Mouse (Mus musculus): ENCODE data around the gene 3100002H09Rik. TPM values are rescaled to one million over a fixed set of nuclear protein-coding genes. Genes with fewer than 3 reads are reported as not detected.

3100002H09Rik gene
- not detected for polyA plus RNA-seq (2014; fragmentation: Illumina TruSeq; extraction: RNeasy Lipid Tissue Mini Kit (QIAGEN cat#74804); ENCODE audit: insufficient read depth, low read depth, low replicate concordance)

GRCm38 (mm10) chr4:124610703-124611102 is at the start of gene 3100002H09Rik:
TSS of gene 3100002H09Rik (minus strand) at chr4:124610803.

DNA sequence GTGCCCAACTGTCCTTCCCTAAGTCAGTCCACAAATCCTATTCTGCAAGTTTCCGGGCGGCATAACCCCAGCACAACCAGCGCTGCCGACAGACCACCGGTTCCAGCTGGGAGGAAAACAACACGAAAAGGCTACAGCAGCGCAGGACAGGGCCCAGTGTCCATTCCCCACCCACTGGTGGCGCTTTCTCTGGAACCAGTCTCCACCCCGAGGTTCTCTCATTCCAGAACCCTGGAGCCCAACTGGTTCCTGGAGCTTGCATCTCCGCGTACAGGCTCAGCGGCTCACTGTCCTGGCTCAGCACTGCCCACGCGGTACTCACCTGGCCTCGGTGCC is 45.9 kb upstream of the 3100002H09Rik start, which contains the start of gene Pou3f1:
Gene Pou3f1 (plus strand): TSS at position 290 of the 336 bp plus-strand sequence.

Other genes with a start within 250 kb of the 3100002H09Rik start
- gene Pou3f1, start 46.0 kb upstream of the 3100002H09Rik start, polyA plus RNA-seq (2014; fragmentation: Illumina TruSeq; extraction: RNeasy Lipid Tissue Mini Kit (QIAGEN cat#74804); ENCODE audit: insufficient read depth, low read depth, low replicate concordance): not detected
- 26.3 TPM for gene Utp11, start 82.8 kb upstream of the 3100002H09Rik start, polyA plus RNA-seq (2014; fragmentation: Illumina TruSeq; extraction: RNeasy Lipid Tissue Mini Kit (QIAGEN cat#74804); ENCODE audit: insufficient read depth, low read depth, low replicate concordance)
- gene Fhl3, start 89.9 kb upstream of the 3100002H09Rik start, polyA plus RNA-seq (2014; fragmentation: Illumina TruSeq; extraction: RNeasy Lipid Tissue Mini Kit (QIAGEN cat#74804); ENCODE audit: insufficient read depth, low read depth, low replicate concordance): 3.3 TPM
- 29.9 TPM for gene Sf3a3, start 104.0 kb upstream of the 3100002H09Rik start, polyA plus RNA-seq (2014; fragmentation: Illumina TruSeq; extraction: RNeasy Lipid Tissue Mini Kit (QIAGEN cat#74804); ENCODE audit: insufficient read depth, low read depth, low replicate concordance)
- gene Inpp5b, start 131.0 kb upstream of the 3100002H09Rik start, polyA plus RNA-seq (2014; fragmentation: Illumina TruSeq; extraction: RNeasy Lipid Tissue Mini Kit (QIAGEN cat#74804); ENCODE audit: insufficient read depth, low read depth, low replicate concordance): 33.4 TPM
- gene Mtf1, start 191.3 kb upstream of the 3100002H09Rik start, polyA plus RNA-seq (2014; fragmentation: Illumina TruSeq; extraction: RNeasy Lipid Tissue Mini Kit (QIAGEN cat#74804); ENCODE audit: insufficient read depth, low read depth, low replicate concordance): 6.6 TPM
- gene Yrdc, start 239.9 kb upstream of the 3100002H09Rik start, polyA plus RNA-seq (2014; fragmentation: Illumina TruSeq; extraction: RNeasy Lipid Tissue Mini Kit (QIAGEN cat#74804); ENCODE audit: insufficient read depth, low read depth, low replicate concordance): 28.4 TPM
- gene 1110065P20Rik, start 240.4 kb upstream of the 3100002H09Rik start, polyA plus RNA-seq (2014; fragmentation: Illumina TruSeq; extraction: RNeasy Lipid Tissue Mini Kit (QIAGEN cat#74804); ENCODE audit: insufficient read depth, low read depth, low replicate concordance): 29.6 TPM